Mouse (Mus musculus) gastrocnemius, adult 2 months (tissue): Measurements from ENCODE around the gene Nhej1. TPM values are rescaled to one million over a fixed set of nuclear protein-coding genes. Genes with fewer than 3 reads are reported as not detected.

Source experiments
- DNase-seq: peaks from one replicate; pipeline ENCODE4 v3.0.0; 2022
- H3K27ac ChIP-seq: fragments of 200-600 bp; 2 replicates; pipeline ENCODE4 v1.8.1; 2022; ENCODE audit warnings: mild to moderate bottlenecking
- H3K4me3 ChIP-seq: fragments of 200-600 bp; 2 replicates; pipeline ENCODE4 v1.8.1; 2022; ENCODE audit warnings: mild to moderate bottlenecking, moderate library complexity
- CTCF ChIP-seq: fragments of 200-600 bp; IDR thresholded peaks from 2 replicates; pipeline ENCODE4 v1.8.1; 2022; ENCODE audit warnings: antibody characterized with exemption, mild to moderate bottlenecking, moderate library complexity
- intact Hi-C: fragments of 180-260 bp; cut with DNase I; formaldehyde crosslinking; loops from one replicate; pipeline ENCODE4 v1.15.1; 2025
- long read RNA-seq, 2 experiments: library from polyadenylated mRNA; stranded (forward); transcript quantifications; one replicate each; pipeline ENCODE4 v2.0.0; 2021
- total RNA-seq, 2 experiments: library from RNA; stranded (reverse); gene quantifications; 2 replicates each; pipeline ENCODE4 v1.2.3; 2021

Nhej1 gene
- 1 to 10 TPM; 4.5 to 6.6 TPM for total RNA-seq
- long read RNA-seq, experiment 1, result 0 reads
- long read RNA-seq, experiment 2, partial matches to known transcripts, result 1 of 4 reads
- long read RNA-seq, experiment 2, other reads (novel, unspliced or antisense), result 2 of 4 reads

DNA sequence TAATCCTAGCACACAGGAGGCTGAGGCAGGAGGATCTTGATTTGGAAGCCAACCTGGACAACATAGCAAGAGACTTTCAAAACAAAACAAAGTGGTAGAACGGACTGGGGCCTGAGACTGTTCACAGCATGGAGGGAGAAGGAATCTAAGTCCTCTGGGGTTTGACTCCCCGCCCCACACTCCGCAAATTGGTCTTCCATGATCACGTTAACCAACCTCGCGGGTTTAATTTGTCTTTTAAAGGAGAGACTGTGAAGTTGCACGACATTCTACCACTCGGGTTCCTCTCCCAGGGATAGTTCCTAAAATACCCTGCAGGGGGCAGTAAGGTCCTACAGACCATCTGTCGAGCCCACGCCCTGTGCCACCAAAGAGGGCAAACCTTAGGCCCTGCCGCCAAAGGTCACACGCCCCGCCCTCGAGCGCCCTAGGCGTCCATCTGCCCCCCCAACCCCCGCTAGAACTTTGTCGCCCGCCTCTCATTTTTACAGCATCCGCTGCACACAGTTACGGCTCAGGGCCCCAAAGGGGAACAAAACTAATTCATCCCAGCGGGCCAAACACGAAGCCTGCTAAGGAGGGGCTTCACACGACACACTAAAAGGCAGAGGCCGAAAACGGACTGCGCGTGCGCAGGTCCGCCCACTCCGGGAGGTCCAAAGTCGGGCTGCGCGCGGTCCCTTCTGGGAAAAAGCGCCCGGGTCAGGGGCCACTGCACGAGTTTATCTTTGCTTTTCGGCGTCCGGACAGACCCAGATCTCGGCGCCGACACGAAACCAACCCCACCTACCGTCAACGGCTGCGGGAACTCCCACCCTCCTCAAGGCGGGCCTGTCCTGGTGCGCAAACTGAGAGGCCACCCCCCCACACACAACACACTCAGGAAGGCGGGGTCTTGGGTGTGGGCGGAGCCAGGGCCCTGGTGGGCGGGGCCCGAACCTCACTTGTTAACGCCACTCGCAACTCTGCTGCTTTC lies at the start of gene Nhej1:
Gene Nhej1 (minus strand): TSS at position 855 of the 976 bp plus-strand sequence.
- TF ChIP-seq CTCF, result peak; percentile 93
- peak within 1 kb of the TSS; percentile 98 for H3K27ac ChIP-seq
- intact Hi-C loops, result no loop called here
- DNase-seq, result peak; percentile 96
- H3K4me3 ChIP-seq, result peak within 1 kb of the TSS; percentile 88

DNA sequence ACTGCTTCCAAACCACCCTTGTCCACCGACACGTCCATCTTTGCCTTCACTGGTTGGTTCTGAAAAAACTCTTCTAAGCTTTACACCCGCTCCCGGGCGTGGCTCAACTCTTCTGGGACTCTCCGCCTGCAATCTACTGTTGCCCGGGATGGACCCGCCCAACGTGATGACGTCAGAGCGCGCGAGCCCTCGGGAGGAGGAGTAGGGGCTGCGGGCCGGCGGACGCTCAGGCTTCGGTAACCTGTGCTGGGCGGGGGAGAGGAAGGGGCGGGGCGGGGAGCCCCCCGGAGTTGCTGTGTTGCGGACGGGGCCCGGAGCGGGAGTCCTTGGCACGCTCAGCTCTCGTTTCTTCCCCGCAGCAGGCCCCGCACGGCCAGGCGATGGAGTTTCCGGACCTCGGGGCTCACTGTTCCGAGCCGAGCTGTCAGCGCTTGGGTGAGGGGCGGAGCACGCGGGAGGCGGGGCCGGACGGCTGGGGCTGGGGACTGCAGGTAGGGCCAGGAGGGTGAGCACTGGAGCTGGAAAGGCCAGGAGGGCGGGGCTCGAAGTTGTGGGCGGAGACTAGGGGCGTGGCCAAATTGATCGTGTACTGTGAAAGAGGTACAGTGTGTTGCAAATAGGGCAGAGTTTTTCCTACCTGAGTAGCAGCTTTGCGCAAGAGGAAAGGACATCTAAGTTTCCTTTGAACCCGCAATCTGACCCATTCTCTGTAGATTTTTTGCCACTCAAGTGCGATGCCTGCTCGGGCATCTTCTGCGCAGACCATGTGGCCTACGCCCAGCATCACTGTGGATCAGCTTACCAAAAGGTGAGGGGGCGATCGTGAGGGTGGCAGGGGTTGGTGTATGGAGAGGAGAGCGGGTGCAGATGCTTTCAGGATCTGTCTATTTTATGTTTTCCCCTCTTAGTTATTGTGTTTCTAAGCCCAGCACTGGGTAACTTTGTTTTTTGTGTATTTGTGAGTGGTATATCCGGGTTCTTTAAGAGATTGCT lies 43.8 kb upstream of the Nhej1 start, which contains the start of gene Zfand2b:
Gene Zfand2b (plus strand): TSS at position 175 of the 993 bp plus-strand sequence.
- TF ChIP-seq CTCF, result no peak
- Histone ChIP-seq H3K4me3 (peak within 1 kb of the TSS; percentile 84), H3K27ac (peak within 1 kb of the TSS; percentile 100)
- intact Hi-C loops, result no loop called here
- peak; percentile 98 for DNase-seq

DNA sequence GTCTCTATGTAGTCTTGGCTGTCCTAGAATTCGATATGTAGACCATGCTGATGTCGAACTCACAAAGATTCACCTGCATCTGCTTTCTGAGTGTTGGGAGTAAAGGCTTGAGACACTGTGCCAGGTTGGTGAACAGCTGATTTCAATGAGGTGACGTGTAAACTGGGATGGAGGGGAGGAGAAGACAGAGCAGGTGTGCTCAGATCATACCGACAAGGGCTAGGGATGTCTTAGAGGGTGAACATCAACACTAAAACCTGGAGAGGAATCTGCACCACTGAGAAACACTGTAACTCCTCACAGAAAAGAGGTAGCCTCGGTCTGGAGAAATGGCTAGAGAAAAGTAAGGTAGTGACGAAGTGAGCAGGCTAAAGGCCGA lies 43.1 kb upstream of the Nhej1 start:
- H3K27ac ChIP-seq, result peak overlapping the region; percentile 100
- intact Hi-C loops, result no loop called here
- no peak for DNase-seq
- peak overlapping the region; percentile 84 for H3K4me3 ChIP-seq
- TF ChIP-seq CTCF, result no peak

DNA sequence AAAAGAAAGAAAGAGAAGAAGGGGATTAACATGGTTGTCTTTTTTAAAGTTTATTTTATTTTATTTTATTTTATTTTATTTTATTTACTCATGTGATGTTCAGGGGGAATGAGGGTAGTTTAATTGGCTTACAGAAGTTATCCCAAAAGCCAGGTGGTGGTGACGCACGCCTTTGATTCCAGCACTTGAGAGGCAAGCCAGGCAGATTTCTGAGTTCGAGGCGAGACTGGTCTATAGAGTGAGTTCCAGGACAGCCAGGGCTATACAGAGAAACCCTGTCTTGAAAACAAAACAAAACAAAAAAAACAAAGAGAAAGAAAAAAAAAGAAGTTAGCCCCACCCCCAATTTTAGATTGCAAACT lies 35.2 kb upstream of the Nhej1 start:
- no peak overlapping the region for H3K27ac ChIP-seq
- no peak overlapping the region for H3K4me3 ChIP-seq
- DNase-seq, result no peak
- no peak for TF ChIP-seq CTCF
- intact Hi-C loops, result no loop called here

DNA sequence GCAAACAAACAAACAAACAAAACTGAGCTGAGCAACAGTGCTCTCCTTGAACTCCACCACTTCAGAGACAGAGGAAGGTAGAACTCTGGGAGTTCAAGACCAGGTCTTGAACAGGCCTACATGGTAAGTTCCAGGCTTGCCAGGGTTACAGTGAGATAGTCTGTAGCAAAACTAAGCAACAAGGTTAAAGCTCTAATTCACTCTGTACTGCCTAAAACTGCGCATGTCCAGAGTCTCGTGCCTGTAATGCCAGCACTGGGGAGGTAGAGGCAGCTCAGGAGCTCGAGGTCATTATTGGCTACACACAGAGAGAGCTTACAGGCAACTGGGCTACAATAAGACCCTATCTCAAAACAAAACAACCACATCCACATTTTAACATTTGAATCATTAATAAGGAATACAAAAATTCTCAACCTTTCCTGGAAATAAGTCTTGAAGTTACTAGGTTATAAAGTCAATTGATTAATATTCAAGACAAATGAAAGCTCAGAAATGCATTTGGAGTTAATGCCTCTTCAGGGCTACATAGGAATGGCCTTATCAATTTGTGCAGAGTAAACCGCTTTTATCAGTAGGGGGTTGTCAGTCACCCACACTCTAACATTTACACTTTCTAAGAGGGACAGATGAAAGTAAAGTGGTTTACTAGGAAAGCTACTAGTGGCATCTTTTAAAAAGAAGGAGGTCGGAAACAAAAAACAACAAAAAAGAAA lies 34.7 kb upstream of the Nhej1 start:
- Histone ChIP-seq H3K27ac (no peak overlapping the region), H3K4me3 (no peak overlapping the region)
- no peak for DNase-seq
- no peak for TF ChIP-seq CTCF
- intact Hi-C loops, result no loop called here

DNA sequence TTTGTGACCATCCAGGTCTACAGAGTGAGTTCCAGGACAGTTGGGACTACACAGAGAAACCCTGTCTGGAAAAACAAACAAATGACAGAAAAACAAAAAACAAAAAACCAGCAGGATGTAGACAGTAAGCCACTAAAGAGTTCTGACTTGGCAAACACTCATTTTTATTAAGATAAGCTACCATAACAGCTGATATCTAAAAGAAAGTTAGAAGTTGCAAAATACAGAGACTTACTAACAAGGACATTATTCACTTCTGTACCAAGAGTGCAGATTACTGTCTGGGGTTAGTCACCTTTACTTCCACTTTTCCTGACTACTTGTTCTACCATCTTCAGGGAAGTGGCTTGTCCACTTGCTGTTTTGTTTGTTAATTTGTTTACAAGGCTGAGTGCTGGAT lies 34.0 kb upstream of the Nhej1 start:
- Histone ChIP-seq H3K4me3 (no peak overlapping the region), H3K27ac (no peak overlapping the region)
- intact Hi-C loops, result no loop called here
- DNase-seq, result no peak
- no peak for TF ChIP-seq CTCF

DNA sequence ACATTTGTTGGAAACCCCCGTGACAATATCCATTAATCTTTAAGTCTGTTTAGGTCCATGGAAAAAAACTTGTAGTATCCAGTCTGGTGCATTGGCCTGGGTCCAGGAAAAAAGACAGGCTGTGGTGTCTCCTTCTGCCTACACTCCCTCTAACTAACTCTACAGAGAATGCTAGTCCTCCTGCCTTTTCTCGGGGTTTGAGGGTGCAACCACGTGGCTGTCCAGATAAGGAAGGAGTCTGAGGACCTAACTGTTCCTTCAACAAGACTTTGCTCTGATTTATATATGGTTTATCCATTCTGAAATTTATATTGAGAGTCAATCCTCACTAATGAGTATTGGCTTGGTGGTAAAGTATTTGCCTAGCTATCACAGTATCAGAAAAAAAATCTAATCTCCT lies 30.8 kb upstream of the Nhej1 start:
- intact Hi-C loops, result no loop called here
- Histone ChIP-seq H3K27ac (no peak overlapping the region), H3K4me3 (no peak overlapping the region)
- TF ChIP-seq CTCF, result no peak
- DNase-seq, result no peak

DNA sequence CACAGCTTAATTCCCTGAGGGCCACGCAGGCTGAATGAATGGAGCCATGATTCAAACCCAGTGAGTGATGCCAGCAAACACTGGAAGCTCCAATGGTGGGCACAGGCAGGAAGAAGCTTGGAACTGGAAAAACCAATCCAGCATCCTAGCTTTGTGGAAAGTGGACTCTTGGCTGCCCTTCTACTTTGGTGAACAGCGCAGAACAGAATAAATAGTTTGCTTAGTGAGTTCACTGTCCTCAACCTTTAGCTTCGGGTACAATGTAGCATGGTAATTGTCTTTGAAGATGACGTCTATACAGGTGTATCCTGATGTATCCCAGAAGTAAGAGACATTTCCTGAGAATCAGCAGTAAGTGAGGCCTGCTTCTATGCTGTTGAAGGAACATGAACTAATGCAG lies 23.7 kb upstream of the Nhej1 start:
- intact Hi-C loops, result no loop called here
- H3K27ac ChIP-seq, result no peak overlapping the region
- TF ChIP-seq CTCF, result no peak
- no peak overlapping the region for H3K4me3 ChIP-seq
- DNase-seq, result no peak

DNA sequence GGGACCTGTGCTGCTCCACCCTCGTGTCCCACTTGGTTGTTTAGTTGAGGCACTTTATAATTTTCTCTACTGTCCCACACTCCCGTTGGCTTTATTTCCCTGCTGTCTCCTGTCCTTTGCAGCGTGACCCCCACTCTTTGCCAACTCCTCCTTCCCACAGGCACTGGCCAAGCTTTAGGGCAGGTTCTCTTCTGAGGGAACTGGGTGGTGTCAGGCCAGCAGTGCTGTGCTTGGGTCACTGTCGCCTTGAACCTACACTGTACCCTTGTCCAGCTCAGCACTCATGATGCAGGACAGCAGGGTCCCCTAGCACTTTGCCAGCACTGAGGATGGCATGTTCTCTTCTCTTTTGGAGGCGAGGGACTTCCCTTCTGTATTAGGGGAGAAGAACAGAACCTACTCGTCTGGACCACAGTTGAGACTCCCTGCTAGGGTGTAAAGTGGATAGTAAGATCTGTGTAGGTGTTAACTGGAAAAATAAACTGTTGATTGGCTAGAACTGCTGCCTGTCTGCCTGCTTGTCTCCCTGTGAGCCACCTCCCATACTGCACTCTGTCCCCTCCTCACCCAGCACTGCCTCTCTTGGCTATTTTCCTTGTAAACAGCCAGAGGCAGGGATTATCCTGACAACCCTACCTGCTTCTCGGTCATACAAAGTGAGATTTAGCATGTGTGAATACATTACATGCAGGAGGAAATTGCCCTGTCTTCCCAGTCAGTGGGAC lies 22.6 kb upstream of the Nhej1 start:
- TF ChIP-seq CTCF, result no peak
- DNase-seq, result no peak
- Histone ChIP-seq H3K4me3 (no peak overlapping the region), H3K27ac (no peak overlapping the region)
- intact Hi-C loops, result no loop called here

DNA sequence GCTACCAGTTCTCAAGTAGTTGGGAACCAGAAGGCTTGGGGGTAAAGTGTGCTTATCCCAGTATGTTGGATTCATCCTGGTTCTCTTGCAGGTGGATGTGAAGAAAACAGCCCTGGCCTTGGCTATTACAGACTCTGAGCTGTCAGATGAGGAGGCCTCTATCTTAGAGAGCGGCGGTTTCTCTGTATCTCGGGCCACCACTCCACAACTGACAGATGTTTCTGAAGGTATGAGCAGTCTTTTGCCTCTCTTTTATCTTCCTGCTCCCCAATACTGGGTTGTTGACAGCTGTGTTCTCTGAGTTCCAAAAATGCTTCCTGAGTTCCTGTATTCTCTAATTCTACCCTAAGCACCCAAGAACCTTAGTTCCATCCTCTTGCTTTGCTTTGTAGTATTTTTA lies 20.6 kb upstream of the Nhej1 start:
- Histone ChIP-seq H3K27ac (no peak overlapping the region), H3K4me3 (no peak overlapping the region)
- intact Hi-C loops, result no loop called here
- no peak for DNase-seq
- no peak for TF ChIP-seq CTCF
